Mouse (Mus musculus): ENCODE results near the gene Sult3a2. TPM values are rescaled to one million over a fixed set of nuclear protein-coding genes. Genes with fewer than 3 reads are reported as not detected.
"Not testable (repeated sequence)": the region's sequence is repeated elsewhere in the genome, so short reads cannot be mapped to it uniquely, and the experiment has no call there.

Gene Sult3a2
- not detected in 2 replicates for polyA plus RNA-seq (2015; fragmentation: Nextera tagmentation; extraction: Ambion mirVana)

DNA sequence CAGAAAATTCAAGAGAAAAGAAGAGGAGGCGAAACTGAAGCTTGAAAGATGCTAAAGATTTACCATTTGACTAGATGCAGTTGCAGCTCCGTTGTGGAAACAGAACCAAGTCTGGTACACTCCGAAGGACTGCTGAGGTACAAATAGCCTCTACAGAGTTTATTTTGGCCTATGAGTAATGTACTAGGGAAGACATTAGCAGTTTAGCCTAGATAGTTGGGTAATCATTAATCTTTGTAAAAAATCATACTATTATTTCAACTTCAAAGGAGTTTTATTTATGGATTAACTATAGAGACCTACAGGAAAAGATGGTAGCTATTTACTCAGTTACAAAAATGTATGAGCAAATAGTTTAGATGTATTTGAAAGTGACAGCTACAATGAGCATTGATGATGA, at the start of gene Sult3a2:
Sult3a2 (minus strand) TSS at position 101 of the 400 bp plus-strand sequence.
- Histone ChIP-seq H3K27ac (replicated peaks) (no peak within 1 kb of the TSS), H3K36me3 (no peaks in the 10 kb centered on the region), H3K4me2 (no peak within 1 kb of the TSS), H3K9me3 (no peaks in the 10 kb centered on the region), H3K27me3 (replicated peaks) (no peaks in the 10 kb centered on the region), H3K9ac (no peak within 1 kb of the TSS), H3K4me3 (no peak within 1 kb of the TSS), H3K4me1 (no peaks in the 10 kb centered on the region)
- 82% methylated on average over 3 of the region's 3 CpGs for WGBS
- ATAC-seq (ENCODE audit: extremely low read depth, insufficient number of reproducible peaks, low FRiP score, low TSS enrichment), result no peak

GRCm38 (mm10) chr10:33820892-33821291, 34.4 kb upstream of the Sult3a2 start:
- no peaks in the 10 kb centered on the region for H3K27me3 ChIP-seq (replicated peaks)
- H3K4me2 ChIP-seq, result no peak overlapping the region
- WGBS, result 91% methylated on average over 3 of the region's 3 CpGs
- H3K36me3 ChIP-seq, result no peaks in the 10 kb centered on the region
- no peak overlapping the region for H3K9ac ChIP-seq
- no peak overlapping the region for H3K4me3 ChIP-seq
- H3K4me1 ChIP-seq, result no peaks in the 10 kb centered on the region
- H3K27ac ChIP-seq (replicated peaks), result no peak overlapping the region
- no peaks in the 10 kb centered on the region for H3K9me3 ChIP-seq
- ATAC-seq (ENCODE audit: extremely low read depth, insufficient number of reproducible peaks, low FRiP score, low TSS enrichment), result no peak

- Histone ChIP-seq H3K9me3 (no peaks in the 10 kb centered on the region), H3K9ac (no peak overlapping the region), H3K27ac (replicated peaks) (no peak overlapping the region), H3K4me3 (no peak overlapping the region), H3K4me2 (no peak overlapping the region), H3K36me3 (no peaks in the 10 kb centered on the region), H3K4me1 (no peaks in the 10 kb centered on the region), H3K27me3 (replicated peaks) (no peaks in the 10 kb centered on the region)
- ATAC-seq (ENCODE audit: extremely low read depth, insufficient number of reproducible peaks, low FRiP score, low TSS enrichment), result no peak
- WGBS, result 58% methylated on average over 1 of the region's 1 CpGs
Observed at GRCm38 (mm10) chr10:33816923-33817322, 30.4 kb upstream of the Sult3a2 start.

- Histone ChIP-seq H3K27ac (replicated peaks) (no peak overlapping the region), H3K36me3 (no peaks in the 10 kb centered on the region), H3K27me3 (replicated peaks) (no peaks in the 10 kb centered on the region), H3K4me2 (no peak overlapping the region), H3K4me1 (no peaks in the 10 kb centered on the region), H3K9ac (no peak overlapping the region), H3K4me3 (no peak overlapping the region), H3K9me3 (no peaks in the 10 kb centered on the region)
- ATAC-seq (ENCODE audit: extremely low read depth, insufficient number of reproducible peaks, low FRiP score, low TSS enrichment), result no peak
Observed at GRCm38 (mm10) chr10:33814266-33814665, 27.8 kb upstream of the Sult3a2 start.

GRCm38 (mm10) chr10:33811807-33812206, 25.3 kb upstream of the Sult3a2 start:
- Histone ChIP-seq H3K4me1 (no peaks in the 10 kb centered on the region), H3K9ac (no peak overlapping the region), H3K27ac (replicated peaks) (no peak overlapping the region), H3K27me3 (replicated peaks) (no peaks in the 10 kb centered on the region), H3K9me3 (no peaks in the 10 kb centered on the region), H3K4me2 (no peak overlapping the region), H3K4me3 (no peak overlapping the region), H3K36me3 (no peaks in the 10 kb centered on the region)
- 5% methylated on average over 1 of the region's 1 CpGs for WGBS
- ATAC-seq (ENCODE audit: extremely low read depth, insufficient number of reproducible peaks, low FRiP score, low TSS enrichment), result no peak

DNA sequence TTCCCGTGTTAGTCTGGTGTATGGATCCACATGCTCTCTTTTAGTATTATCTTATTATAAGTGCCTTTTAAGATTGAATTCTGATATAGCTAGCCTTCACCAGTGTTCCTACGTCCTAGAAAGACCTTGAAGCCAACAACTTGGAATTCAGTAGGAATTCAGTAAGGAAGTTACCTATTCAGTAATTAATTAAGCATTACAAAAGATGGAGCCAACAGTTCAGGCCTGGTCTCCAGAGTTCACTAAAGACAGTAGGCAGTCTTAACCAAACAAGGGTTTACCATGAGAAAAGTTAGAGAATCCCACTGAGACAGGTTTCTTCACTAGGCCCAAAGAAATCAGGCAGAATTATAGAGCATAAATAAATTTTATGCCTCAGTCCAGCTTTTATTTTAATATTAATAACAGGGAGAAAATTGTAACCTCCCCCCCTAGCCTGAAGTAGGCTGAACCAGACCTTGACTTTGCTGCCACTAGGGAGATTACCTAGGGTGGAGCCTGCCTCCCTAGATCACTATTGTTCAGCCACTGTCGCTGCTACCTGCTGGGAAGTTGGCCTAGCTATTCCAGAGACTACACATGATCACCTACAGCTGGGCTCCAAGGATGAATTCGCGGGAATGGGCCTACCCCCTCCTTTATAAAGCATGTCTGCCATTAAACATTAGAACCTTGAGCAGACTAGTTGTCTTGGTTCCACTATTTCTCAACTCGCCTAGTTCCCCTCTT, 10.9 kb upstream of the Sult3a2 start:
- not testable (repeated sequence) for H3K27me3 ChIP-seq (replicated peaks); H3K4me2 ChIP-seq

GRCm38 (mm10) chr10:33796269-33796915, 9.9 kb upstream of the Sult3a2 start:
- H3K4me3 ChIP-seq; H3K27ac ChIP-seq (replicated peaks); H3K9me3 ChIP-seq; H3K36me3 ChIP-seq; H3K27me3 ChIP-seq (replicated peaks); H3K4me1 ChIP-seq; ATAC-seq (ENCODE audit: extremely low read depth, insufficient number of reproducible peaks, low FRiP score, low TSS enrichment); H3K9ac ChIP-seq; H3K4me2 ChIP-seq: not testable (repeated sequence)
- WGBS, result 72% methylated on average over 4 of the region's 4 CpGs

More for the DNA sequence above, 10.9 kb upstream of the Sult3a2 start:
- H3K9me3 ChIP-seq; H3K27ac ChIP-seq (replicated peaks); ATAC-seq (ENCODE audit: extremely low read depth, insufficient number of reproducible peaks, low FRiP score, low TSS enrichment); H3K4me3 ChIP-seq; H3K4me1 ChIP-seq; H3K9ac ChIP-seq; H3K36me3 ChIP-seq: not testable (repeated sequence)
- WGBS, result 71% methylated on average over 6 of the region's 6 CpGs

GRCm38 (mm10) chr10:33792166-33792565, 5.7 kb upstream of the Sult3a2 start:
- ATAC-seq (ENCODE audit: extremely low read depth, insufficient number of reproducible peaks, low FRiP score, low TSS enrichment); H3K27me3 ChIP-seq (replicated peaks); H3K27ac ChIP-seq (replicated peaks); H3K9me3 ChIP-seq; H3K9ac ChIP-seq; H3K4me1 ChIP-seq; H3K4me3 ChIP-seq; H3K36me3 ChIP-seq; H3K4me2 ChIP-seq: not testable (repeated sequence)
- WGBS, result 74% methylated on average over 3 of the region's 3 CpGs

- H3K27me3 ChIP-seq (replicated peaks), result no peaks in the 10 kb centered on the region
- H3K36me3 ChIP-seq, result no peaks in the 10 kb centered on the region
Observed at GRCm38 (mm10) chr10:33787541-33787940, 1.0 kb upstream of the Sult3a2 start.

DNA sequence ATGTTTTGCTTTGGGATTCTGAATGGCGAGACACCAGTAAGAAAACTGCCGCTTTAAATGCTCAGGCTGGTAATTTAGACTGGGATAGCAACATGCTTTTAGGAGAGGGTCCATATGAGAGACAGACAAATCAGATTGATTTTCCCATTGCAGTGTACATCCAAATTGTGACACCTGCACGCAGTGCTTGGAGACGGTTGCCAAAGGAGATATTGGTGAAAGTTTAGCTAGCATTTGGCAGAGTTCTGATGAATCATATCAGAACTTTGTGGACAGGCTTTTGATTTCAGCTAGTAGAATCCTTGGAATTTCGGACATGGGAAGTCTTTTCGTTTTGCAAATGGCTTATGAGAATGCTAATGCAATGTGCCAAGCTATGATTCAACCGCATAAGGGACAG, 51.3 kb downstream of the Sult3a2 start:
- H3K27ac ChIP-seq (replicated peaks); H3K4me2 ChIP-seq; H3K27me3 ChIP-seq (replicated peaks); H3K9ac ChIP-seq; H3K4me1 ChIP-seq; ATAC-seq (ENCODE audit: extremely low read depth, insufficient number of reproducible peaks, low FRiP score, low TSS enrichment); H3K4me3 ChIP-seq; H3K9me3 ChIP-seq; H3K36me3 ChIP-seq: not testable (repeated sequence)
- 83% methylated on average over 7 of the region's 7 CpGs for WGBS

More at GRCm38 (mm10) chr10:33787541-33787940, 1.0 kb upstream of the Sult3a2 start:
- Histone ChIP-seq H3K4me2 (no peak overlapping the region), H3K27ac (replicated peaks) (no peak overlapping the region), H3K9me3 (no peaks in the 10 kb centered on the region), H3K9ac (no peak overlapping the region), H3K4me1 (no peaks in the 10 kb centered on the region), H3K4me3 (no peak overlapping the region)
- ATAC-seq (ENCODE audit: extremely low read depth, insufficient number of reproducible peaks, low FRiP score, low TSS enrichment), result no peak

- Histone ChIP-seq H3K27me3 (replicated peaks) (no peaks in the 10 kb centered on the region), H3K27ac (replicated peaks) (no peak overlapping the region), H3K4me3 (no peak overlapping the region), H3K4me2 (no peak overlapping the region), H3K9me3 (0 out of 2 replicates have a peak, but pooled peaks cover under 1% of the 10 kb centered on the region), H3K9ac (no peak overlapping the region), H3K36me3 (no peaks in the 10 kb centered on the region), H3K4me1 (no peaks in the 10 kb centered on the region)
- ATAC-seq (ENCODE audit: extremely low read depth, insufficient number of reproducible peaks, low FRiP score, low TSS enrichment), result no peak
Observed at GRCm38 (mm10) chr10:33733241-33733640, 53.3 kb downstream of the Sult3a2 start.

Data from heart, embryonic 13.5 days (tissue).